Mouse (Mus musculus) liver, adult 2 months (tissue): ENCODE measurements at regions not wholly inside any gene's neighbourhood (a gene's known extent, or its start where the extent isn't known, plus 50 kb on each side); places are given as distances from the start of the nearest gene placed in this dataset.

Experiments used
- CTCF ChIP-seq: fragments of 200-500 bp; IDR thresholded peaks from 2 replicates; pipeline ENCODE4 v1.5.1; 2011; ENCODE audit warnings: low read depth, low read length, control low read depth
- POLR2A ChIP-seq: fragments of 200-500 bp; IDR thresholded peaks from 2 replicates; pipeline ENCODE4 v1.6.1; 2011; ENCODE audit warnings: low read length, control low read depth; ENCODE audit not compliant: insufficient read depth; ENCODE audit errors: extremely low read depth

- TF ChIP-seq CTCF (no peak), POLR2A (no peak)
These were observed 265.6 kb downstream of the Pten start for GRCm38 (mm10) chr19:33022839-33023428.
